Mouse (Mus musculus) bone marrow, adult 2 months (tissue): ENCODE data around the gene Bptf. TPM values are rescaled to one million over a fixed set of nuclear protein-coding genes. Genes with fewer than 3 reads are reported as not detected.
A peak's percentile ranks its signal among the peaks of the same experiment; 100 is the strongest.

Experiments
- H3K27ac ChIP-seq: fragments of 200-500 bp; 2 replicates; pipeline ENCODE4 v1.5.1; 2012; ENCODE audit warnings: low read depth, mild to moderate bottlenecking, control low read depth, inconsistent platforms, low read length; ENCODE audit not compliant: control insufficient read depth, poor library complexity, insufficient read depth
- H3K4me1 ChIP-seq: fragments of 200-500 bp; 2 replicates; pipeline ENCODE4 v1.6.1; 2011; ENCODE audit warnings: low read length; ENCODE audit not compliant: control insufficient read depth, insufficient read depth
- H3K4me3 ChIP-seq: fragments of 200-500 bp; replicated peaks from 2 replicates; pipeline ENCODE3; 2011; ENCODE audit warnings: mild to moderate bottlenecking, low read depth, low read length, control low read depth; ENCODE audit not compliant: control insufficient read depth
- CTCF ChIP-seq: fragments of 200-500 bp; IDR thresholded peaks from 2 replicates; pipeline ENCODE4 v1.5.1; 2011; ENCODE audit warnings: low read length, control low read depth; ENCODE audit not compliant: control insufficient read depth, insufficient read depth
- POLR2A ChIP-seq: fragments of 200-500 bp; IDR thresholded peaks from 2 replicates; pipeline ENCODE4 v1.6.1; 2011; ENCODE audit warnings: low read depth, mild to moderate bottlenecking, control low read depth, low read length, borderline replicate concordance; ENCODE audit not compliant: control insufficient read depth
- WGBS: fragments of 180-500 bp; shearing (Covaris S2); methylation state at CpG from one replicate; pipeline ENCODE4 v1.1.7; 2018; 5-methylcytosine and 5-hydroxymethylcytosine counted together
- polyA plus RNA-seq: library from polyadenylated mRNA; stranded (reverse); fragments of >200 nt; gene quantifications from 2 replicates; pipeline ENCODE4 v1.2.4, GENCODE M21; 2011; ENCODE audit warnings: low replicate concordance; ENCODE audit not compliant: missing spikeins, insufficient read depth, insufficient read length

The Bptf gene
- polyA plus RNA-seq, 1 experiment = 43.4 TPM

DNA sequence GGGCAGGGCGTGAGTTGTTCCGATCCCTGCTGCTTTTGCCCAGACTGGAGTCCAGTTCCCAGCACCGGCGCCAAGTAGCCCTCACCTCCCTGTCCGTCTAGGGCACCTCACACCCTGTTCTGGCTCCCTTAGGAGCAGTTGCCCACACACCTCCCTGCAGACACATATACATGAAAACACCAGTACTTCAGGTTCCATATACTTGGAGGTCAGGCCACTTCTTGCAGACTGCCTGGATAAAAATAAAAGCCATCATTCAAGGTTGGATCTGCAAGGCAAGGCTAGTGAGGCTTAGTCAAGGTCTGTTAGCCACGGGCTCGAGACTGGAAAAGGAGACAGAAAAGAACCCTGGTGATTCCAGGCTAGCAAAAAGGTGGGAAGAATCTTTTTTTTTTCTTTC lies 100.3 kb downstream of the Bptf start:
- 68% methylated on average over 7 of the region's 7 CpGs for WGBS
- Histone ChIP-seq H3K4me1 (no peaks in the 10 kb centered on the region; the same call in 1 of the 2 replicates), H3K4me3 (no peak overlapping the region), H3K27ac (no peak overlapping the region)
- TF ChIP-seq POLR2A = no peak
- TF ChIP-seq CTCF = no peak

DNA sequence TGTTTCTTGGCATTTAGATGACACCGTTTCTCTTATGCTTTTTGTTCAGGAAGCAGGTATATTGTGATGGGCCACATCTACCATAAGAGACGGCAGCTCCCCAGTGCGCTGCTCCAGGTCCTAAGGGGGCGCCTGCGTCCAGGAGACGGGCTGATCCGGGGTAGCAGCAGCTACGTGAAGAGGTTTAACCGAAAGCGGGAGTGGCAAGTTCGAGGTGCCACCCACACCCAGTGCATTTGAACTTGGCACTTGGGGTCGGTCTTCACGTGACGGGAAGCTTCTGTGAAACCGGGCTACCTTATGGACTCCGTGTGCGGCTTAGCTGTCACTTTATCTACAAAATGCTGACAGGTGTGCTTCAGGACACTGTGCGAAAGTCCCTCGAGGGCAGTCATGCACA lies 102.4 kb downstream of the Bptf start:
- Histone ChIP-seq H3K27ac (no peak overlapping the region), H3K4me1 (no peaks in the 10 kb centered on the region; the same call in 1 of the 2 replicates), H3K4me3 (no peak overlapping the region)
- TF ChIP-seq CTCF = no peak
- TF ChIP-seq POLR2A = no peak
- 49% methylated on average over 19 of the region's 19 CpGs for WGBS

DNA sequence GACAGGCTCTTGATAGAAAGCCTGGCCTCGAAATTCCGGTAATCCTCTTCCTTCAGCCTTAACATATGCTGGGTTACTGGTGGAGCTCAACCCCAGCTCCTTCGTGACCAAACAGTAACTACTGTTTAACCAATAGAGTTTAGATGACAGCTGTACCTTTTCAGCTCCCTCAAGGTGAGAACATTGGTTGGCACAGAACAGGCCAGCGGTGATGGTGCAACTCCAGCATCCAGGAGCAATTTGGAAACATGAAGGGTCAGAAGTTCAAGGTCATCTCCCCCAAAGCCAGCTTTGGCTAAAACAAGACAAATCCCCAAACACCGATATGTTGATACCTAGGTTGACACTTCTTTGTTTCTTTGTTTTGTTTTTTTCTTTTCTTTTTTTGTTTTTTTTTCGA lies 103.2 kb downstream of the Bptf start:
- 70% methylated on average over 6 of the region's 6 CpGs for WGBS
- Histone ChIP-seq H3K4me3 (no peak overlapping the region), H3K4me1 (no peaks in the 10 kb centered on the region; the same call in 1 of the 2 replicates), H3K27ac (no peak overlapping the region)
- TF ChIP-seq POLR2A (no peak), CTCF (no peak)

GRCm38 (mm10) chr11:107028275-107028618 lies 103.7 kb downstream of the Bptf start:
- H3K4me3 ChIP-seq = peak overlapping the region; percentile 71
- TF ChIP-seq POLR2A = no peak
- H3K27ac ChIP-seq = peak overlapping the region; percentile 53; the same call in 1 of the 2 replicates
- H3K4me1 ChIP-seq = no peaks in the 10 kb centered on the region; the same call in 1 of the 2 replicates
- 4% methylated on average over 29 of the region's 29 CpGs for WGBS

GRCm38 (mm10) chr11:107027431-107028274 lies 104.3 kb downstream of the Bptf start:
- no peak for TF ChIP-seq CTCF
- no peak for TF ChIP-seq POLR2A
- H3K4me1 ChIP-seq = no peaks in the 10 kb centered on the region; the same call in 1 of the 2 replicates
- H3K4me3 ChIP-seq = peak overlapping the region; percentile 83
- WGBS = 1% methylated on average over 107 of the region's 107 CpGs
- peak overlapping the region; percentile 80 for H3K27ac ChIP-seq

DNA sequence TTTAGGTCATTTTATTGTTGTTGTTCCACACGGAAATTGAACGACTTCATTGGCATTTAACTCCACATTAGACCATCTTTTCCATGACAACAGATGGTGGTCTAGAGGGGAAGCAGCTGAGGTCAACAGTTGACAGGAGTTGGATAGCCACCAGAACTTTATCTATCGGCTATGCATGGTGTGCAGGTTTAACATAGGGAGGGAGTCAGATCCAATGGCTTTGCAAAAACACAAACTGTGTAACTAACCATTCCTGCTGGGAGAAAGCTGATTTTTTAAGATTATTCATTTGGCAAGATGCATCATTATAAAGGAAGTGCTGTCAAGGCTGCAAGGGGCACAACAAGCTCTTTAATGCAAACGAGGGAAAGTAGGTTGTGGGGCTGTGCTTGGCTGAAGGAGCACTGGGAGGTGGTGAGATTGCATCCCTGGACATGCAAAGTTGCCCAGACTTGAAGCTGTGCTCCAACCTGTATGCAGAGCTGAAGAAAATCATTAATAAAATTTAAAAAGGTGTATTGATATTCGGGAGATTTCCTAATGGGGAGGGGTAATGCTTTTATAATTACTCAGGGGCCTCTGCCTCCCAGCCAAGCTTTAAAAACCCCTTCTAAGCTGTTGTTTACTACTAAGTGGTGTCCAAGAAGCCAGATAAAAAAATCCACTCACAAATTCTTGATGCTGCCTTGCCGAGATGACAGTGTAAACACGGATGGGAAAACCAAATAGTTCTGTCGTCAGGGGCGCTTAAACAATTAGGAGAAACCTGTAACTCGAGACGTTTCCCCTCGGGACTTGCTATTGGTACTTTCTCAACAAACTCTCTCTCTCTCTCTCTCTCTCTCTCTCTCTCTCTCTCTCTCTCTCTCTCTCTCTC lies 105.1 kb downstream of the Bptf start:
- 6% methylated on average over 12 of the region's 12 CpGs for WGBS
- Histone ChIP-seq H3K27ac (no peak overlapping the region), H3K4me1 (no peaks in the 10 kb centered on the region; the same call in 1 of the 2 replicates), H3K4me3 (peak overlapping the region; percentile 83)
- TF ChIP-seq CTCF = no peak
- TF ChIP-seq POLR2A = no peak

- Histone ChIP-seq H3K27ac (no peak within 1 kb of the TSS), H3K4me3 (peak within 1 kb of the TSS; percentile 1), H3K4me1 (no peaks in the 10 kb centered on the region; the same call in 1 of the 2 replicates)
- TF ChIP-seq POLR2A (no peak), CTCF (no peak)
- WGBS = 1% methylated on average over 45 of the region's 45 CpGs
Measured at GRCm38 (mm10) chr11:107025411-107026321, 106.3 kb downstream of the Bptf start, which contains the start of gene 1810010H24Rik. TSS of gene 1810010H24Rik (plus strand) at chr11:107025681.

DNA sequence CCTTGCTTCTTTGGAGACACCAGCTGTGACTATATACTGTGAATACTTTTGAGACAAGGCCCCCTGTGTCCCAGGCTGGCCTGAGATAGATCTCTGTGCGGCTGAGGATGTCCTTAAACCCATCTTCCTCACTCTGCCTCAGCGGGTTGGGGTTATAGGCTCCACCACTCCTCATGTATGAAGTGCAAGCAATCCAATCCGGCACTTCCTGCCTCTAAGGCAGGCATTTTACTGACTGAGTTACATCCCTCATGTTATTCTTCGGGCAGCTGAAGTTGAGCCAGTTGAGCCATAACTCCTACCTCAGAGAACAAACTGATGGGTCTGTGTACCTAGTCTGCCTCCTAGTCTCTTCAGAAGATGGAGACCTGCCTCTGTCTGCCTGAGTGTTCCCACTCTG lies 107.5 kb downstream of the Bptf start:
- 71% methylated on average over 4 of the region's 4 CpGs for WGBS
- Histone ChIP-seq H3K4me1 (no peaks in the 10 kb centered on the region; the same call in 1 of the 2 replicates), H3K4me3 (no peak overlapping the region), H3K27ac (no peak overlapping the region)
- TF ChIP-seq POLR2A = no peak
- TF ChIP-seq CTCF = no peak
